Mouse (Mus musculus): ENCODE data around the gene Itpr2. TPM values are rescaled to one million over a fixed set of nuclear protein-coding genes. Genes with fewer than 3 reads are reported as not detected.

Gene Itpr2
- total RNA-seq, 2 experiments from 2014 or later, result 1.9 to 8.4 TPM

DNA sequence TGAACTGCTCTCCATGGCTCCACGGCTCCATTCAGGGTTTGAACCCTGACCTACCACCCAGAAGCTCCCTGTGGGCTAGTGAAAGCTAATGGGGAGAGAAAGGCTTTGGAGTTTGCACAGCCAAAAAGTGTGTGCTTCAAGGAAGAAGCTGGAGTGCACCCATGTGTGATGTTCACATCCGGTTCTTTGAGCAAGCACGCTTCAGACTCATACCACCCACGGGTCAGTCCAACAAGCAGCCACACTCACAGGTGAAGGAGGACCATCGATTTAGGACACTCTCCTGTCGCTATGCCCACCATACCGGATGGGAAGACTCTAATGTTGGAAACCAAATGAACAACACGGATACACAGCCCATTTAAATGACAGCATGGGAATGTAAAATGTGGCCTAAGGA is 9.5 kb upstream of the Itpr2 start:
- ATAC-seq (replicated peaks; ENCODE audit: low FRiP score, poor library complexity, severe bottlenecking), result no peak

DNA sequence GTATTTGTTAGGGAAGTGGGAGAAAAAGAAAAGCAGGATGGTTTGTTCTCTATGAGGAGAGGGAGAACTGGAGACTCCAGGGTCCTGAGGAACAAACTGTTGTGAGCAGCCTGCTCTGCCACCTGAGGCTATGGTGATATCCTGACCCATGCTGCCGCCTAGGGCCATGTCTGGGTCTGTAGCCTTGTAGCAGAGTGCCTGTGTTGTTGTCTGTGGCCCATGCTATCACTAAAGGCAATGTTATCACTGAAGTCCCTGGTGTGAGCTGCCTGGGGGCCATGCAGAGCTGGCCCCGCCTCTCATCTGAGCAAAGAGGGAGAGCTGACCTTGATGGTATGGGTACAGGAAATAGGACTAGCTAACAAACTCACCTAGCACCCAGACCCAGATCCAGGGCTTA is 7.9 kb upstream of the Itpr2 start:
- no peak for ATAC-seq (replicated peaks; ENCODE audit: low FRiP score, poor library complexity, severe bottlenecking)

- no peak for ATAC-seq (replicated peaks; ENCODE audit: low FRiP score, poor library complexity, severe bottlenecking)
Observed at GRCm38 (mm10) chr6:146504459-146504858, 2.4 kb upstream of the Itpr2 start.

GRCm38 (mm10) chr6:146502856-146503255 is 833 bp upstream of the Itpr2 start:
- no peak for ATAC-seq (replicated peaks; ENCODE audit: low FRiP score, poor library complexity, severe bottlenecking)

DNA sequence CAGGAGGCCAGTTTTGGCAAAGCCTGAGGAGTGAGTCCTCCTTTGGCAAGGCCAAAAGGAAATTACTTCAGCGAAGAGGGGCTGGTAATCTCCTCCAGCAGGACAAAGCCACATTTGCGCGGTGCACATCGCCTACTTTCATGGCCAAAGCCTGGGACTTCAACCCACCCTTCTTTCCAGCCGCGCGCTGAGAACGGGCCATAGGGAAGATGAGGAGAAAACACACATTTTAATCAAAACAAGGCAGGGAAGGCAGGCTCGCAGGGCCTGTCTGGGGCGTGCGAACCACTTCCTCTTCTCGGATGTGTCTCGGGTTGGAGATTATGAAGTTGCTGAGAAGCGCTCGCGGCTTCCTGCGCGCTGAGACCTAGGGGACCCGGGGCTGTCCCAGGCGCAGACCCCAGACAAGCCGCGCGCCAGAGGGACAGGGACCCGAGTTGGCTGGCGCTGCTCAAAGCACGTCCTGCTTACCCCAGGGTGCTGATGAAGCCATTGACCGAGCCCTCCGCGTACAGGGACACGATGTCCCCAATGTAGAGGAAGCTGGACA is 632 bp downstream of the Itpr2 start:
- no peak for ATAC-seq (replicated peaks; ENCODE audit: low FRiP score, poor library complexity, severe bottlenecking)

- ATAC-seq (replicated peaks; ENCODE audit: low FRiP score, poor library complexity, severe bottlenecking), result no peak
Observed at GRCm38 (mm10) chr6:146500771-146501170, 1.3 kb downstream of the Itpr2 start.

DNA sequence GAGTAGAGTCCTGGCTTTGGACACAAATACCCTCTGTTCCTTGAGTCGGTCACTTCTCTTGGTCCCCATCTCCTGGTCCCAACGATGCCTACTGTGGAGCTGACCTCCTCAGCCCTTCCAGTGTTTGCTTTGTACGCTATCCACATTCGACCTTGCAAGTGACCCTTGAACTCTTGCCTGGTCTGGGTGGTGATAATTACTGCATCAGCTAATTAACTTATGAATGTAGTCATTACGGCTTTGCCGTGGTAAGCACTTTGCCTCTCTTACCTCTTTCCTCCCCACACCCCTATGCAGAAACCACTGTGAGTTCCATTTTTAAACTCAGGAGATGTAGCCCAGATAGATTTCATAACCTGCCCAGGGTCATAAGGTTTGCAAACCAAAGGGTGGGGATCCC is 1.8 kb downstream of the Itpr2 start:
- no peak for ATAC-seq (replicated peaks; ENCODE audit: low FRiP score, poor library complexity, severe bottlenecking)

DNA sequence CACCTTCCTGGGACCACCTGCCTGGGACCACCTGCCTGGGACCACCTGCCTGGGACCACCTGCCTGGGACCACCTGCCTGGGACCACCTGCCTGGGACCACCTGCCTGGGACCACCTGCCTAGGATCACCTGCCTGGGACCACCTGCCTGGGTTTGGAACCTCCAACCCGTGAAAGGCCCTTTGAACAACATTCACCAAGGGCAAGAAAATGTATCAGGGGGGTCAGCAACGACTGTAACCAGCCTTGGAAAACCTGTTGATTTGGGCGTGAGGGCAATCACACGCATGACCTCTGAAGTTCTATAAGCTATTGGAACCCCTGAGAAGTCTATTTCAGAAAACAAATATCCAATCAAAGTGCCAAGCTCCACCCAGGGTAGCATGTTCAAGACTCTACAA is 2.5 kb downstream of the Itpr2 start:
- no peak for ATAC-seq (replicated peaks; ENCODE audit: low FRiP score, poor library complexity, severe bottlenecking)

- no peak for ATAC-seq (replicated peaks; ENCODE audit: low FRiP score, poor library complexity, severe bottlenecking)
Observed at GRCm38 (mm10) chr6:146498416-146498815, 3.6 kb downstream of the Itpr2 start.

DNA sequence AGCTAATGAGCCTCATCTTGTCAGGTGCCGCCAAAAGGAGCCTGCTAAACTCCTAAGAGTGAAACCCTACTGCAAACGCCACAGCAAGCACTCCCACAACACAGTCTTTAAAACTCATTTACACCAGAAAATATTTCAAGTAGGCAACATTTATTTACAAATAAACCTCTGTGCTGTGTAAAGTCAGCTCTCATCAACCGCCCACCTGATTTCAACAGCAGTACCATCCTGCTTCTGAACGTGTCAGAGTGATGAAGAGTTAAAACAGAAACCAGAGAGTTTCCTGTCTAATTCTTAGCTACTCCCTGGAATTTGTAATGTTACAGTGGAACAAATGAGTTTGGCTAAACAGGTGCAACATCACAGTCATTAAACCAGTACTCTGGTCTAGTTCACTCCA is 4.2 kb downstream of the Itpr2 start:
- no peak for ATAC-seq (replicated peaks; ENCODE audit: low FRiP score, poor library complexity, severe bottlenecking)

- no peak for ATAC-seq (replicated peaks; ENCODE audit: low FRiP score, poor library complexity, severe bottlenecking)
Observed at GRCm38 (mm10) chr6:146497435-146497834, 4.6 kb downstream of the Itpr2 start.

DNA sequence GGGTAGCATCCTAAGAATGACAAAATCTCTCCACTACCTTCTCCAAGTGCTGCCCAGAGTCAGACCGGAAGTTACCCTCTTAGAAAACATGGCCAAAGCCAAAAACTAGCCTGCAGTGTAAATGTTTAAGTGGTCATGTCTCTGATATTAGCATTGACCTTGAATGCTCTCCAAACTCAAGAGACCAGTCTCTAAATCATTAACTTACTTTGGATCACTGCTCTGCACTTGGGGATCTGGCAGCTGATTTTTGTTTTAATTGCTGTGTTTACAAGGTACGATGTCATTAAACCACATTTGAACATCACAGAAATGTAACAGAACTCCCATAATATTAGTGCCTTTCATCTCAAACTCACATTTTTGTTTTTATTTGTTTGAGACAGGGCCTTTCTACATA is 10.3 kb downstream of the Itpr2 start:
- ATAC-seq (replicated peaks; ENCODE audit: low FRiP score, poor library complexity, severe bottlenecking), result no peak

GRCm38 (mm10) chr6:146490416-146490960 is 11.5 kb downstream of the Itpr2 start:
- ATAC-seq (replicated peaks; ENCODE audit: low FRiP score, poor library complexity, severe bottlenecking), result no peak

DNA sequence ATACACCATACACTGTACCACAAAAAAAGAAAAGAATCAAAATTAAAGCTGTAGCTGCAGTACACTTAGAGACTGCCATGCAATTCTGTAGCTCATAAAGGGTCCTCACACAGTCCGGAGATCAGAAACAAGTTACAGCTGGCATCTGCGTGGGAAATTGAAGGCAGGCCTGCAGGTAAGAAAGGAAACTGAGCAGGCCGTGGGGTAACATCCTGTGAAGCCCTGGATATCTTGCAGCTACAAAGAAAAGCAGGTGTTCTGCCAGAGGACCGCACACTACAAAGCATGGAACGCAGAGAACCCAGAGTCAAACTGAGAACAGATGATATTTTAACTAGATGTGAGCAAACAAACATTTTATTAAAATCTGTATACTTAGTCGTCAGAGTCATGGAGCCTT is 12.2 kb downstream of the Itpr2 start:
- ATAC-seq (replicated peaks; ENCODE audit: low FRiP score, poor library complexity, severe bottlenecking), result no peak

DNA sequence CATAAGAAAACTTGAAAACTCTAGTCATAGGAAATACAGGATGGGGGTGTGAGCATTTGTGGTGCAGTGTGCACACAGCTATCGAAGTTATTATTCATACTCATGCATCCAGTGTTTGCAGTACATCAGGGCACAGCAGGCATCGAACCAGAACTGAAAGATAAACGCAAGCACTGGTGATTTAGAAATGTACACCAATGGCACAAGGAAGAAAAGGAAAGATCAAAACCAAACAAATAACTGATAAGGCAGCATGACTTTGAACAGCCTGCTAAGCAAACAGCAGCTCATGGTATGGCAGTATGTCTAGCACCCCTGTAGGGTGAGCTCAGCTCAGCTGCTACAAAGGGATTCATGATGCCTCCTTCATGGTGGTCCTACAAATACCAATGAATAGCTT is 13.3 kb downstream of the Itpr2 start:
- no peak for ATAC-seq (replicated peaks; ENCODE audit: low FRiP score, poor library complexity, severe bottlenecking)

GRCm38 (mm10) chr6:146487079-146487478 is 14.9 kb downstream of the Itpr2 start:
- ATAC-seq (replicated peaks; ENCODE audit: low FRiP score, poor library complexity, severe bottlenecking), result no peak

DNA sequence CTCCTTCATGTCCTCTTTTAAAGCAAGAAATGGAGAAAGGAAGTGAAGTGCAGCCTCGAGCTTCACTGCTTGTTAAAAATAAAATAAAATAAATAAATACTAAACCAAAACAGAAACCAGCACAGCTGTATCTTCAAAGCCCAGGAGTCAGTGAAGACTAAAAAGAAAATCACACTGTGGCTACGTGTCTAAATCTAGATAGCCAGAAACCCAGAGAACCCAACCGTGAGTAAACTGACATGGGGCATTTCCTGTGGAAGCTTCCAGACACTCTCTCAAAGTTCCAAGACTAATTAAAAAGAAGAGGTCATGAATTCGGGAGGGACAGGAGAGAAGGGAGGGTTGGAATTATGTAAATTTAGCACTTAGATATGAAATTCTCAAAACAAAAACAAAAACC is 15.9 kb downstream of the Itpr2 start:
- no peak for ATAC-seq (replicated peaks; ENCODE audit: low FRiP score, poor library complexity, severe bottlenecking)

GRCm38 (mm10) chr6:146481441-146481840 is 20.6 kb downstream of the Itpr2 start:
- ATAC-seq (replicated peaks; ENCODE audit: low FRiP score, poor library complexity, severe bottlenecking), result no peak

DNA sequence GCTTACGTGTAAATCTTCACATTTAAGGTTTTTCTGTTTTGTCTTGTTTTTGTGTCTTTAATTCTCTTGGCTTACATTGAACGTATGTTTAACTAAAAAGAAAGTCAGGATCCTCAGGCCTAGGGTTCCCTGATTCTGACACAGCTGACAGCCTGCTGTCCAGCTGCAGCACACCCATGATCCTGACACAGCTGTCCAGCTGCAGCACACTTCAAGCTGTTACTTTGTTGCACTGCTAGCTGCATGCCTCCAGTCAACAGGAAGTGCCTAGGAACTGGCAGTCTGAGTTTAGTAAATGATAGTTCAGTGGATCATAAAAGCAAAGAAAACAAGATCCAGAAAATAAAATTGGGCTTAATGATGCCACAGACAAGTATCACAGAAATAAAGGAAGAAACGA is 21.1 kb downstream of the Itpr2 start:
- ATAC-seq (replicated peaks; ENCODE audit: low FRiP score, poor library complexity, severe bottlenecking), result no peak

DNA sequence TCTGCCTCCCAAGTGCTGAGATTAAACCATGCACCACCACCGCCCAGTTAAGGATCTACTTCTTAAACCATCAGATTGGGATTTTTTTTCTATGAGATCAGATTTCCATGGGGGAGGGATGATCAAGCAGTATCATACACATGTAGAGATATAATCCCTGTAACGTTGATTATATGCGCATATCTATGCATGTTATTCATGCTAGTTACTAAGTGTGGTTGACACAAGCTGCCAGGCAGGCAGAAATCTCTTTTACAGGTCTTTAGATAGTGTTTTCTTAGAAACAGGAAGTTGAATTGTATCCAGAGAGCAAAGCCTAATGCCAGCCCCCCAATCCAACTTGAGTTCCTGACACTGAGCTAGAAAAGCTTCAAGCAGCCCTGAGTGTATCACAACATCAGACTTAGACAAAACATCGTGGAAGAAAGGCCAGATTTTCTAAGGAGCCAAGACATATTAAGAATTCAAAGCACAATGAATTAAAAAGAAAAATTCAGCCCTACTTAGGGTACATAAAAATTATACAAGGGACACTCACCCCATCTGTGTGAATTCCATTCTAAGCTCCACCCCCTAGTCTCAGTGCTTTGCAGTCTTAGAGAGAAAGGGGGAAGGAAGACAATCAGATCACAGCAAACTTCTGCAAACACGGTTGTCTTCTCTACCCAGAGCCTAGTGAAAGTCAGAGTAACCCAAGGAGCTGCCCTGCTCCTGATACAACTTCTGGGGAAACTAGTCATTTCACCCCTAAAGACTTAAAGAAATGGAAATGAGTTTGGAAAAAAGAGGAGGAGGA is 22.9 kb downstream of the Itpr2 start:
- no peak for ATAC-seq (replicated peaks; ENCODE audit: low FRiP score, poor library complexity, severe bottlenecking)

GRCm38 (mm10) chr6:146476865-146477264 is 25.2 kb downstream of the Itpr2 start:
- no peak for ATAC-seq (replicated peaks; ENCODE audit: low FRiP score, poor library complexity, severe bottlenecking)

DNA sequence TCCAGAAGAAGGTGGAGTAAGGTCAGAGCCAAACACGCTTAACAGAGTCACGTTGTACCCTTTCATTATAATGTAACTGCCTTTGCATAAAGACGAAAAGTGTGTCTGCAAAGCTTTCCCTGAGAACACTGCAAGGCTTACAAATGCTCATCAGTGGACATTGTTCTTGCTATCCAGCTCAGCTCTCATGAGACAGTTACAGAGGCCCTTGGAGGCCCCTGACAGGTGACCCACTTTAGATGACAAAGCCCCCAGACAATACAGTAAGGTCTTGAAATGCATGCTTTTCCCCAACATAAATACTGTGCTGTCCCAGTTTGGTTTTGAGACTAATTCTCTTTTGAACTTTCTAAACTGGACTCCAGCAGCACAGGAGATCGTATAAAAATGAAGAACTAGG is 27.9 kb downstream of the Itpr2 start:
- no peak for ATAC-seq (replicated peaks; ENCODE audit: low FRiP score, poor library complexity, severe bottlenecking)

All from erythroblast, adult 5-6 weeks (primary cell).